Mouse (Mus musculus): ENCODE results near the gene Flad1.

The Flad1 gene

DNA sequence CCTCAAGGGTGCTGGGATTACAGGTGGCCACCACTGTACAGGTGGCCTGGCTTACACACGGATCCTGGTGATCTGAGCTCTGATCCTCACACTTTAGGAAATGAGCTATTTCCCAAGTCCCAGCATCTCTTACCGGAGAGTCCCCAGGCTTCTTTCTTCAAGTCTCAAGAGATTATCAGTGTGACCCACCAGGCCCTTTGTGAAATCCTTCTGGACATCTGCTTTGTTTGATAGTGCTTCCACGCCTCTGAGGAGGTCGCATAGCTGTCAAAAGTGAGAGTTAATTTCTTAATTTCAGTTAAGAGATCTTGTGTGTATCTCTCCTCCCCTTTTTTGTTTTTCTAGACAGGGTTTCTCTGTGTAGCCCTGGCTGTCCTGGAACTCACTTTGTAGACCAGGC, 14.2 kb upstream of the Flad1 start:
- no peak for DNase-seq

GRCm38 (mm10) chr3:89425141-89425525, 13.5 kb upstream of the Flad1 start:
- no peak for DNase-seq

GRCm38 (mm10) chr3:89424416-89425140, 12.9 kb upstream of the Flad1 start:
- no peak for DNase-seq

- no peak for DNase-seq
Observed at GRCm38 (mm10) chr3:89422556-89423205, 11.0 kb upstream of the Flad1 start.

DNA sequence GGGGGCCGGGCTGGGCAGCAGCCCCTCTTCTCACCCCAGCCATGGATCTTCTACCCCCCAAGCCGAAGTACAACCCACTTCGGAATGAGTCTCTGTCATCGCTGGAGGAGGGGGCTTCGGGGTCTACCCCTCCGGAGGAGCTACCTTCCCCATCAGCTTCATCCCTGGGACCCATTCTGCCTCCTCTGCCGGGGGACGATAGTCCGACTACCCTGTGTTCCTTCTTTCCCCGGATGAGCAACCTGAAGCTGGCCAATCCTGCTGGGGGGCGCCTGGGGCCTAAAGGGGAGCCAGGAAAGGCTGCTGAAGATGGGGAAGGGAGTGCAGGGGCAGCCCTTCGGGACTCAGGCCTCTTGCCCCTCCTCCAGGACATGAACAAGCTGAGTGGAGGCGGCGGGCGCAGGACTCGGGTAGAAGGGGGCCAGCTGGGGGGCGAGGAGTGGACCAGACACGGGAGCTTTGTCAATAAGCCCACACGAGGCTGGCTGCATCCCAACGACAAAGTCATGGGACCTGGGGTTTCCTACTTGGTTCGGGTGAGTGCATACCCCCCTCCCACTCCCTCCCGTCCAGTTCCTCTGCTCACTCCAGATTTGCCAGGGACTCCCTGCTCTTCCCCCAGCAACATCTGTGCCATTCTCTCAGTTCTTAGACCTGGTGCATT, 10.3 kb upstream of the Flad1 start:
- peak; percentile 21 to 45 for DNase-seq

- peak; percentile 54 to 68 for DNase-seq
Observed at GRCm38 (mm10) chr3:89421002-89421774, 9.5 kb upstream of the Flad1 start.

- DNase-seq, result no peak
Observed at GRCm38 (mm10) chr3:89420421-89420820, 8.8 kb upstream of the Flad1 start.

- DNase-seq, result no peak
Observed at GRCm38 (mm10) chr3:89419981-89420380, 8.3 kb upstream of the Flad1 start.

DNA sequence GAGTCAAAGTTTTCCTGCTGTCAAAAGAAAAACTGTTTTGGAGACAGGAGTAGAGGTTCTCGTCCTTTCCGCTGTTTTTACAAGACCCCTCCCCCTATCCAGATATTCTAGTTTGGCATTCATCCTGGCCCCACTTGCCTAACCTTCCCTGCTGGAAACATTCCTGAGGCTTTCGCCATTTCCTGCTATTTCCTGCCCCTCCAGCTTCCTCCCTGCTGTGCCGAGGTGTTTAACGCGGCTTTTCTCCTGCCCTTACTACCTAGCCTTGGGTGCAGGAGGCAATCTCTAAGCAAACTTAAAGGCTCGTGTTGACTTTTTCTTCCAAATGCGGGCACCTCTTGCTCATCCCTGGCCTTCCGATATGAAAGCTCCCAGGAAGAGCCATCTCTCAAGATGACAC, 7.9 kb upstream of the Flad1 start:
- DNase-seq, result peak; percentile 28 to 32

GRCm38 (mm10) chr3:89418861-89419250, 7.2 kb upstream of the Flad1 start:
- peak; percentile 61 to 64 for DNase-seq

GRCm38 (mm10) chr3:89418170-89418860, 6.6 kb upstream of the Flad1 start, which contains the start of the genes Cks1b and Shc1:
Gene Cks1b, minus strand, starts transcription at chr3:89418383.
Gene Shc1, plus strand, starts transcription at chr3:89418443.
- peak; percentile 91 to 92 for DNase-seq

GRCm38 (mm10) chr3:89417840-89418169, 6.1 kb upstream of the Flad1 start:
- DNase-seq, result no peak

DNA sequence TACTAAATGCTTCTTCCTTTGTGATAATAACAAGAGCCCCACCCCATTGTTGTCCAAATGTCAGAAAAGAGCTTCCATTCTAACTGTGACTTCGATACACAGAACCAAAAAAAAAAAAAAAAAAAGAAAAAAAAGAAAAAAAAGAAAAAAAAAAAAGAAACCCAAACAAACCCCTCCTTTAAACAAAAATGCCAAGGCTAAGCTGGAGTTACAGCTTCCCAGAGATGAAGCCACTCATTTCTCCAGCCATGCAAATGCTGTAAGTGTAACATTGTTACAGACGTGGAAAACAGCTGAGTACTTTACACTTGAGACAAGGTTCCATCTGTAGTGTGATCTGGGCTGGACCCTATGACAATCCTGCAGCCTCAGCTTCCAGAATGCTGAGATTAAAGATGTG, 5.5 kb upstream of the Flad1 start:
- no peak for DNase-seq

GRCm38 (mm10) chr3:89416158-89416557, 4.5 kb upstream of the Flad1 start:
- DNase-seq, result no peak

GRCm38 (mm10) chr3:89410864-89411263, 806 bp downstream of the Flad1 start:
- no peak for DNase-seq

GRCm38 (mm10) chr3:89409701-89410100, 2.0 kb downstream of the Flad1 start:
- DNase-seq, result no peak

GRCm38 (mm10) chr3:89408448-89408847, 3.2 kb downstream of the Flad1 start:
- DNase-seq, result no peak

GRCm38 (mm10) chr3:89406887-89407286, 4.8 kb downstream of the Flad1 start:
- no peak for DNase-seq

DNA sequence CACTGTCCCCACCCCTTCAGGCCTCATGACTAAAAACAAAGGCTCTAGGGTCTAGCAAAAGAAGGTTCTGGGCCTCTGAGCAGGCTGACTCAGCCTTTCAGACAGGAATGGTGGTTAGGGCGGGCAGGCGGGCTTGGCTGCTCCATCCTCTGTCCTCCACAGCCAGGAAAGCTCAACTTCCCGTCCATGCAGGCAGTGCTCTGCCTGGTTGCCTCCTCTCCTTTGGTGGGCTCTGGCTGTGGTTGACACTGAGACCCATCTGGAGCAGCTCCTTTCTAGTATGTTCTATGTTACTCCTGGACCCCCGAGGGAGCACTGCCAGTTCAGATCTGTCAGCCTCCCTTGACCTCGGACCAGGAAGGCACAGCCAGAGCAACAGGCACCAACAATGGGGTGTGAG, 9.0 kb downstream of the Flad1 start, which contains the start of gene Lenep:
TSS of gene Lenep (minus strand) at position 101 of the 400 bp plus-strand sequence.
- DNase-seq, result no peak

GRCm38 (mm10) chr3:89401329-89401728, 10.3 kb downstream of the Flad1 start:
- no peak for DNase-seq

- DNase-seq, result no peak
Observed at GRCm38 (mm10) chr3:89396654-89397005, 15.0 kb downstream of the Flad1 start.

GRCm38 (mm10) chr3:89395806-89396653, 15.6 kb downstream of the Flad1 start:
- peak; percentile 77 to 80 for DNase-seq
